Mouse (Mus musculus): Measurements from ENCODE around the gene Hist1h2aa. TPM values are rescaled to one million over a fixed set of nuclear protein-coding genes. Genes with fewer than 3 reads are reported as not detected.

The Hist1h2aa gene
- polyA plus RNA-seq (2015; fragmentation: Nextera tagmentation; extraction: Ambion mirVana) = not detected in 2 replicates

GRCm38 (mm10) chr13:23934211-23934520, at the start of gene Hist1h2aa:
Gene Hist1h2aa (plus strand): TSS chr13:23934462.
- DNase-seq (ENCODE audit: low spot score) = no peak

- peak; percentile 53 for DNase-seq (ENCODE audit: low spot score)
These were observed 48.7 kb upstream of the Hist1h2aa start for GRCm38 (mm10) chr13:23885540-23885939.

- DNase-seq (ENCODE audit: low spot score) = no peak
These were observed 47.1 kb upstream of the Hist1h2aa start for GRCm38 (mm10) chr13:23887026-23887725.

GRCm38 (mm10) chr13:23889011-23889605, 45.2 kb upstream of the Hist1h2aa start:
- no peak for DNase-seq (ENCODE audit: low spot score)

GRCm38 (mm10) chr13:23892592-23893268, 41.5 kb upstream of the Hist1h2aa start:
- DNase-seq (ENCODE audit: low spot score) = no peak

GRCm38 (mm10) chr13:23893269-23893593, 41.0 kb upstream of the Hist1h2aa start:
- no peak for DNase-seq (ENCODE audit: low spot score)

- peak; percentile 62 for DNase-seq (ENCODE audit: low spot score)
These were observed 36.0 kb upstream of the Hist1h2aa start for GRCm38 (mm10) chr13:23898242-23898641.

GRCm38 (mm10) chr13:23906906-23907305, 27.4 kb upstream of the Hist1h2aa start:
- no peak for DNase-seq (ENCODE audit: low spot score)

- peak; percentile 52 for DNase-seq (ENCODE audit: low spot score)
These were observed 24.1 kb upstream of the Hist1h2aa start for GRCm38 (mm10) chr13:23910121-23910520.

- peak; percentile 42 for DNase-seq (ENCODE audit: low spot score)
These were observed 22.9 kb upstream of the Hist1h2aa start for GRCm38 (mm10) chr13:23911335-23911734.

GRCm38 (mm10) chr13:23913791-23914306, 20.4 kb upstream of the Hist1h2aa start:
- DNase-seq (ENCODE audit: low spot score) = no peak

GRCm38 (mm10) chr13:23914376-23915167, 19.7 kb upstream of the Hist1h2aa start, which contains the start of gene Slc17a4:
Gene Slc17a4 (minus strand): TSS chr13:23915009.
- DNase-seq (ENCODE audit: low spot score) = no peak

- no peak for DNase-seq (ENCODE audit: low spot score)
These were observed 18.1 kb upstream of the Hist1h2aa start for GRCm38 (mm10) chr13:23916132-23916531.

GRCm38 (mm10) chr13:23917674-23918073, 16.6 kb upstream of the Hist1h2aa start:
- no peak for DNase-seq (ENCODE audit: low spot score)

- DNase-seq (ENCODE audit: low spot score) = no peak
These were observed 8.5 kb upstream of the Hist1h2aa start for GRCm38 (mm10) chr13:23925792-23926191.

GRCm38 (mm10) chr13:23928637-23929036, 5.6 kb upstream of the Hist1h2aa start:
- DNase-seq (ENCODE audit: low spot score) = no peak

- DNase-seq (ENCODE audit: low spot score) = no peak
These were observed 3.8 kb upstream of the Hist1h2aa start for GRCm38 (mm10) chr13:23930461-23930860.

- DNase-seq (ENCODE audit: low spot score) = no peak
These were observed 3.4 kb upstream of the Hist1h2aa start for GRCm38 (mm10) chr13:23930904-23931303.

- DNase-seq (ENCODE audit: low spot score) = no peak
These were observed 646 bp upstream of the Hist1h2aa start, which contains the start of gene Hist1h2ba for GRCm38 (mm10) chr13:23933421-23934210. Gene Hist1h2ba (minus strand): TSS chr13:23934156.

- DNase-seq (ENCODE audit: low spot score) = no peak
These were observed 4.4 kb downstream of the Hist1h2aa start for GRCm38 (mm10) chr13:23938699-23939098.

GRCm38 (mm10) chr13:23940291-23940690, 6.0 kb downstream of the Hist1h2aa start:
- no peak for DNase-seq (ENCODE audit: low spot score)

Measured in thymus, postnatal 0 days (tissue).